Mouse (Mus musculus): ENCODE measurements around the gene Rita1.

The Rita1 gene

DNA sequence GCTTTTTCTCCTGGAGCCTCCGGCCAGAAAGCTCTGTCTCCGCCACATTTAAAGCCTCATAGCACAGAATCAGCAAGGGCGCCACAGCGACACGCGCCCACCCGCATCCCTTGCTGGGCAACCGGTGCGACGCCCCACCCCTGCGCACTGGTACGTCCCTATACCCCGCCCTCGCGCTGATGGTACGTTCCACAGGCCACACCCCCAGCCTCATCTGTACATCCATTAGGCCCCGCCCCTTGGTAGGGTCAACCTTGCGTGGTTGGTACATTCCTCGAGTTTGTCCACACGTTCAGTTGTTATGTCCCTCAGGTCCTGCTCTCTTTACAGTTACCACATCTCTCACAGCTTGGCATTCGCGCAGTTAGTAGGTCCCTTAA lies at the start of gene Rita1, which contains the start of gene Ddx54:
Rita1 (minus strand) TSS at position 148 of the 380 bp plus-strand sequence.
Ddx54 (plus strand) TSS at position 298 of the 380 bp plus-strand sequence.
- peak; percentile 96 to 99 for DNase-seq (ENCODE audit: low spot score in 2 of 2)

DNA sequence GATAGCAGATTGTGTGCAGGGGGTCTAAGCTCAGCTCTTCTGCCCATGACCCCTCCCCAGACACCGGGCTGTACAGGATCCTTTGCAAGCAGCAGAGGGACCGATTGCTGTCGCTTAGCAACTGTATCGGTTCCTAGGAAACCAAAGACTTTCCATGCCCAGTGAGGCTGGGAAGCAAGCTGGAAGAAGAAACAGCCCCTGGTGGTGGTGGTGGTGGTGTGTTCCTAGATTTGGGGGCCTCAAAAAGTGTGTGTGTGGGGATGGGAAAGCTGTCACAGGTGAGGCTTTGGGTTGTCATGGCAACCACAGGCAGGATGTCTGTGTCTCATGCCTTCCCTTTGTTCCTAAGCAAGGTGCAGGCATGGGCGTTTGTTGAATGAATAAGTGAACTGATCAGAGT lies 48.4 kb upstream of the Rita1 start:
- DNase-seq (ENCODE audit: low spot score in 2 of 2): no peak

GRCm38 (mm10) chr5:120656281-120656751 lies 43.9 kb upstream of the Rita1 start:
- DNase-seq (ENCODE audit: low spot score in 2 of 2): peak in 1 of 2 experiments; percentile 76

DNA sequence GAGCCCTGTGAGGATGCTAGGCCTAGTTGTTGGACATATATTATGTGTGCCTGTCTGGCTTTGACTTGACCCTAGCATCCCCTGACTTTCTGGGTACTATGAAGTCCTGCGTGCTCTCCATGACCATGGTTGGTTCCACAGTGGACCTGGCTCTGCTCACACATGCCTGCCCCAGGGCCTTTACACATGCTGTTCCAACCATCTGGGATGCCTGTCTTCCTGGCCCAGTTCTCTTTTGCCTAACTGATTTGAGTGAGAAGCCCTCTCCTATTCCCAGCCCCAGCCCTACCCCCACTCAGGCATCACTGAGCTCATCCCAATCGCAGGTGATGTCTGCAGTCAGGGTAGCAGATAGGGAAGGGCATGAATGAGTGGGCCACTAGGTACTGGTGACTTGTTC lies 41.5 kb upstream of the Rita1 start:
- DNase-seq (ENCODE audit: low spot score in 2 of 2): no peak

DNA sequence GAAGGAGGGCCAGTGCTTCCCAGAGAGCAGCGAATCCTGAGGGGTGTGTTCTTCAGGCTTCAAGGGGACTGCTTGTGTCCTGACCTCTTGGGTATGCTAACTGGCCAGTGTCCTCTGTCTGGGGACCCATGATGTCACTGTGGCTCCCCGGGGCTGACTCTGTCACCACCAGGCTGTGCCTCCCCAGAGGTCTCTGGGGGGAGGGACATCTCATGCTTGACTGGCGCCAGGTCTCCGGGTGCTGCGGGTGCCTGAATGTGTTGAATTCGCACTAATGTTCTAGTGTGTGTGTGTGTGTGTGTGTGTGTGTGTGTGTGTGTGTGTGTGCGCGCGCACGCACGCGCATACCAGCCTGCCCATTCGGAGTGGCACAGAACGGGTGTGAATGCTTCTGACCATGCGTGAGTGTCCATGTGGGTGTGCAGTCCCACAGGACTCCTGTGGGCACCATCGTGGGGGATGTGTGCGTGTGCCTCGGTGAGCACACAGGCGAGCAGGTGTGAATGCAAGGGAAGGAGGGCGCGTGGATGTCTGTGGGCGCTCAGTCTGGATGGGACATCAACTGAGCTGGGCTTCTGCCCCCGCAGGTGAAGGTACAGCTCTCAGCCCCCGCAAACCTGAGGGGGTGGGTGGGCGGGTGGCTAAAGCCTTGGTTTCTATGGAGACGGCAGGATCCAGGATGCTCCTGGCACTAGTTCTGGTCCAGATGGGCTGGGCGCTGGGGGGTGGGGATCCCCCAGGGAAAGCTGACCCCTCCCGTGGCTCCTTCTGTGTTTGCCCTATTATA lies 40.7 kb upstream of the Rita1 start:
- DNase-seq (ENCODE audit: low spot score in 2 of 2): no peak

DNA sequence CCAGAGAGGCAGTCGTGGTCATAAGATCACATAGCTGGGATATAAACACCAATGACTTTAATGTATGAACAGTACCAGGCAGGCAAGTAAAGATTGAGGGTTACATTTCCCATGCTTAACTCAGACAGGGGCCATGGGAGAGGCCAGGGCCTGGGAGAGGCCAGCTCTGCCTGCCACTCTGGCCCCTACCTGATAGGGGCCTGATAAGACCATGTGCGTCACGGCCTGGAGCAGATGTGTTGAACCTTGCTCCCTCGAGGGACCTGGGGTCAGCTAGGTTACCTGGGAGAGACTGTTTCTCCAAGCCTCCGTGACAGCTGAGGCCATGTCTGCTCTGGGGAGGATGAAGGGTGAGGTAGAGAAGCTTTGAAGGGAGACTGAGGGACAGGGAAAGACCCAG lies 38.8 kb upstream of the Rita1 start:
- no peak for DNase-seq (ENCODE audit: low spot score in 2 of 2)

DNA sequence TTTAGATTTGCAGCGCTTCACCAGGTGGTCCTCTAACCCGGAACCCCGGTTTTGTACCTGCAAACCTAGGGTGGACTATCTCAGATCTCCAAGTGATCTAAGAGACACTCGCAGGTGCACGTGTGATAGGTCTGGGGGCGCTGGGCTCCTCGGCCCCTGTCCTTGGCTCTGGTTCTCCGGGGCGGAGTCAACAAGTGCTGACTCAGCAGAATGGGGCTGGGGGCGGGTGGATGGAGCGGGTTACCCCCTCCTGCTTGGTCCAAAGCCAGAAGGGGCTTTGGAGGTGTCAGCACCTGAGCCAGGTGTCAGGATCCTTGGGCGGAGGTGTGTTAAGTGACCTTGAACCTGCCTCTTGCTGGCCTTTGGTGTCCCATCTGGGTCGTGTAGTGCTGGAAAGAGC lies 37.5 kb upstream of the Rita1 start:
- DNase-seq (ENCODE audit: low spot score in 2 of 2): no peak

DNA sequence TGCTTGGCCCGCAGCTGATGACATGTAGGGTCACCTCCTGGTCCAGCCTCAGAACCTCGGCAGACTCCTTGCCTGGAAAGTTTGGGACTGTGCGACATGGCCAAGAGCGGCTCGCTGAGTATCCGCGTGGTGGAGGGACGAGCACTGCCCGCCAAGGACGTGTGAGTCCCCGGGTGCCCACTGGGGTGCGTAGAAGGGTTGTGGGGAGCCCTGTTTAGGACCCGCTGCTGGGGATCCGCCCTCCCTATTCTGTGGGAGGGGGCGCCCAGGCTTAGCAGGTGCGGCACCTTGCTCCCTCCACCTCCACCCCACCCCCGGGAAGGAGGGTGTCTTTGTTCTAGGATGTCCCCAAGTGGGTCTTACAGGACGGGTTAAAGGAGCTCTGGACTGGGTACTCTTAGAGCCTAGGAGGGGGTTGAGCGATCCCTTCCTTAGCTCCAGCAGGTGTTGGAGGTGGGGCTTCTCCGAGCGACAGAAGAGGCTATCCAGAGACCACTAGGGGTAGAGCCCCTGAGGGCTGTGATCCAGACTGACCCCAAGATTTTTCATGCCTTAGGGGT lies 37.1 kb upstream of the Rita1 start:
- DNase-seq (ENCODE audit: low spot score in 2 of 2): peak in 1 of 2 experiments; percentile 40

- peak; percentile 68 to 87 for DNase-seq (ENCODE audit: low spot score in 2 of 2)
Measured at GRCm38 (mm10) chr5:120648569-120649373, 36.4 kb upstream of the Rita1 start, which contains the start of gene Rasal1. Rasal1 (plus strand) TSS chr5:120648812.

- DNase-seq (ENCODE audit: low spot score in 2 of 2): peak; percentile 48 to 56
Measured at GRCm38 (mm10) chr5:120647814-120648491, 35.6 kb upstream of the Rita1 start.

- no peak for DNase-seq (ENCODE audit: low spot score in 2 of 2)
Measured at GRCm38 (mm10) chr5:120647361-120647760, 35.0 kb upstream of the Rita1 start.

GRCm38 (mm10) chr5:120645851-120646250 lies 33.5 kb upstream of the Rita1 start:
- DNase-seq (ENCODE audit: low spot score in 2 of 2): no peak

- DNase-seq (ENCODE audit: low spot score in 2 of 2): no peak
Measured at GRCm38 (mm10) chr5:120644227-120644626, 31.8 kb upstream of the Rita1 start.

- DNase-seq (ENCODE audit: low spot score in 2 of 2): no peak
Measured at GRCm38 (mm10) chr5:120643365-120644085, 31.1 kb upstream of the Rita1 start.

- DNase-seq (ENCODE audit: low spot score in 2 of 2): no peak
Measured at GRCm38 (mm10) chr5:120640094-120640493, 27.7 kb upstream of the Rita1 start.

DNA sequence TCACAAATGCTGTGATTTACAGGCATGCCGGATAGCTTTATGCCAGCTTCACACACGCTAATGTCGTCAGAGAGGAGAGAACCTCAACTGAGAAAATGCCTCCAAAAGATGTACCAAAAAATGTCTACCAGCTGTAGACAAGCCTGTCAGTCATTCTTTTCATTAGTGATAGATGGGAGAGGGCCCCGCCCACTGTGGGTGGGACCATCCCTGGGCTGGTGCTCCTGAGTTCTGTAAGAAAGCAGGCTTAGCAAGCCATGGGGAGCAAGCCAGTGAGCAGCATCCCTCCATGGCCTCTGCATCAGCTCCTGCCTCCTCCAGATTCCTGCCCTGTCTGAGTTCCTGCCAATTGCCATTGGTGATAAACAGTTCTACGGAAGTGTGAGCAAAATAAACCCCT lies 23.2 kb upstream of the Rita1 start:
- no peak for DNase-seq (ENCODE audit: low spot score in 2 of 2)

DNA sequence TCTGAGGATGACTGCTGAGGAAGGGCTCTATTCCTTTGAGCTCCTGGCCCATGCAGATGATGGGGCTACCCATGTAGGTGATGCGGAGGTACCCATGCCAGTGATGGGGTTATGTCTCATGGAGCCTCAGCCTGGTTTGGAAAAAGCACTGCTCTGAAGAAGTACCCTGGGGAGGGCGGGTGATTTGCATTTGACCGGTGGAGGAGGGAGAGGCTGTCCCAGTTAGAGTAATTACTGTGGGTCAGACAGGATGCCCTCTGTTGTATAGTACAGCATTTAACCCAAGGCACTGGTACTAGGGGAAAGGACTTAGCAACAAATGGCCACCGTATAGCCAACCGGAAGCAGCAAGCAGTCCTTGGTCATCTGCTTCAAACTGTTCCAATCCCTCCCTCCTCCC lies 22.5 kb upstream of the Rita1 start:
- DNase-seq (ENCODE audit: low spot score in 2 of 2): no peak

- DNase-seq (ENCODE audit: low spot score in 2 of 2): no peak
Measured at GRCm38 (mm10) chr5:120634131-120634530, 21.7 kb upstream of the Rita1 start, which contains the start of gene Cfap73. Cfap73 (minus strand) TSS chr5:120634235.

DNA sequence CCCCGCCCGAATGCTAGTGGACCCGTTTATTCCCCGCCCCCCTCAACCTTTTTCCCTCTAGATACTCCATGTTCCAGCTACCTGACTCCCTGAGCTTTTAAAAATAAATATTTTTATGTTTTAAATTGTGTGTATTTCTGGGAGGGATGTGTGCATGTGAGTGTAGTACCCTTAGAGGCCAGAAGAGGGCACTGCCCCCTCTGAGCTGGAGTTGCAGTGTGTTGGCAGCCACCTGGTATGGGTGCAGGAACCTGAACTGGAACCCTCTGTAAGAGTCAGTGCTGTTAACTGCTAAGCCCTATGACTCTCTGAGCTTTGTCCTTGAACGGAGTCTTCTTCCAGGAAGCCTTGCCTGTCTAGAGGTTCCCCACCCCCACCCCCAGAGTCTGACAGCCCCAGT lies 19.5 kb upstream of the Rita1 start:
- DNase-seq (ENCODE audit: low spot score in 2 of 2): no peak

DNA sequence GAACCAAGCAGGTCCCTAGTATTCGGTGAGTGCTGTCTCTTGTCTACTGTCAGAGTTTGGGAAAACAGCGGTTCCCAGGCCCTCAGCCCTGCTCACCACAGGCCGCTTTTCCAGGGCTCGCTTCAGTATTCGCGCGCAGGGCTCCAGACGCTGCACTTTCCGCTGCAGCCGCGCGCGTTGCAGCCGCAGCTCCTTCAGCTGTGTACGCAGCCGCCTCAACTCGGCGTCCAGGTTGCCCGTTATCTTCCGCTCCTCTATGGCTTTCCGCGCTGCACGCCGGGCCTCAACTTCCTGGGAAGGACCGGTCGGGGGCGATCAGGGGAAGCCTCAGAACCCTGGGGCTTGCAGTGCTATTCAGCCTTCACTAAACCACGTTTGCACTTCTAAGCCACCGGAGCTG lies 18.7 kb upstream of the Rita1 start:
- DNase-seq (ENCODE audit: low spot score in 2 of 2): no peak

DNA sequence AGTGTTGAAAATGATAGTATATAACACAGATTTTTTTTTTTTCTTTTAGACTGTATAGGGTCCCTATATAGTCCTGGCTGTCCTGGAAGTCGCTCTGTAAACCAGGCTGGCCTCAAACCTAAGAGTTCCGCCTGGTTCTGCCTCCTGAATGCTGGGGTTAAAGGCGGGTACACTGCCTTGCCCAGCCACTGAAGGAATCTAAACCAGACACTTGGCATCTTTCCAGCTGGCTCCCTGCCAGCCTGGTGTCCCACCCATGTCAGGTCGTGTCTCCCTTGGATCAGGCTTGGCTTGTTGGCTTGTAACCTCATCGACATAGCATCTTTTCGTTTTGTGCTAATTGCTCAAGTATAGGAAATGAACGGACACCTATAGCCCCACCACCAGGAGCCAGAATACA lies 16.2 kb upstream of the Rita1 start:
- no peak for DNase-seq (ENCODE audit: low spot score in 2 of 2)

Measured in left cerebral cortex, adult 9 months (tissue).